Mouse (Mus musculus): Measurements from ENCODE around the gene Scn5a.

DNA sequence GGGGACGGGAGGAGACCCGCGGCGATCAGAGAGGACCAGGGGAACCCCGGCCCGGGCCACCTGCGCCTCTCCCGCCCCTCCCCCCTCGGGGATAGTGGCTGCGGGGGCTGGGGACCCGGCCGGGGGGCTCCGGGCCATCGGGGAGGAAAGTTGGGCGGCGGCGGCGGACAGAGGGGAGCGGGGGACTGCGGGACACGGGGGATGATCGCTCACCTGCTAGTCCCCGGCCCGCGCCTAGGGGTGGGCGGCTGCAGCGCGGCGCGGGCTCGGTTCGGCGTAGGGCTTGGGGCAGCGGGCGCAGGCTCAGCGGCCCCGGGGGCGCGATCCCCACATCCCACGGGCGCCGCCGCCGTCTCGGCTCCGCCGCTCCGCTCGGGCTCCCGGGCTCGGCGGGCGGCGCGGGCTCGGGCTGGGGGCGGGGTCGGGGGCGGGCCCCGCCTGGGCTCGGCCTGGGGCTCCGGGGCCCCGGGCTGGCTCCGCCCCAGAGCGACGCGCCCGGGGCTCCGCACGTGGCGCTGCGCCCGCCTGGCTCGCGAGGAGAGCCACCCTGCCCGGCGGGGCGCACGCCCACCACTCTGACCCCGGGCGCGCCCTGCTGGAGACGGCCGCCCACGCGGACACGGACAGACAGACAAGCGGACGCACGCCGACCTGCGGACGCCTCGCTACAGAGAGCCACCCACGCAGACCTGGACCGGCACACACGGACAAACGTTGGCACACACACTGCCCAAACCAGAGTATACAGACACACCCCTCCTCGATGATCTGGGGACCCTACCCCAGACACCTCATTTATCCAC, at the start of gene Scn5a:
- no peak for TF ChIP-seq EP300 (IDR thresholded peaks at IDR 0.05; ENCODE audit: low read length)
- no peak for TF ChIP-seq POLR2A (IDR thresholded peaks at IDR 0.05; ENCODE audit: low read depth, low read length)

Data from CH12.LX (cell line).